Mouse (Mus musculus): ENCODE measurements around the gene Tyw3. TPM values are rescaled to one million over a fixed set of nuclear protein-coding genes. Genes with fewer than 3 reads are reported as not detected.

The Tyw3 gene
- 1.9 TPM for polyA plus RNA-seq (2014; fragmentation: Illumina TruSeq; extraction: RNeasy Lipid Tissue Mini Kit (QIAGEN cat#74804); ENCODE audit: low read depth, low replicate concordance)

GRCm38 (mm10) chr3:154596934-154597554 lies at the start of gene Tyw3:
Tyw3 (minus strand) TSS chr3:154597104.

DNA sequence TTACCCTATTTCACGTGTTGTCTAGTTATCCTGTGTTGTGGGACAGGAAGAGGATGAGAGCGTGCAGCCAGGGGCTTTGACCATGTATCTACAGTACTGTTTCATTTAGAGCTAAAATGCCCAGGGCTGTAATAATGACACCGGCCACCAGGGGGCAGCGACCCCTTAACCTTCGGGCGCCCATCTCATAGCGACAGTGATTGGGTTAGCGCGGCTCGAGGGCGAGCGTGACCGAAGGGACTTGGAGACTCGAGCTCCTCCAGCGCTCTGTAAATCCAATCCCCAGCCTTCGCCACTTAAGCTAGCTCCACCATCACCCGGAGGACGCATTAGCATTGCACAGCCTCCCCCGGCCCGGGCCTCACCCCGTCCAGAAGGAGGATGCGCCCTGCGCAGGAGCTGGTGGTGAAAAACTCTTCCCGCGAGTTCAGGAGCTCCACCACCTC lies 393 bp downstream of the Tyw3 start, which contains the start of gene Cryz:
TSS of gene Cryz (plus strand) at position 224 of the 446 bp plus-strand sequence.

Other genes with a start within 250 kb of the Tyw3 start
- 7.3 TPM for gene Cryz, start 393 bp downstream of the Tyw3 start, polyA plus RNA-seq (2014; fragmentation: Illumina TruSeq; extraction: RNeasy Lipid Tissue Mini Kit (QIAGEN cat#74804); ENCODE audit: low read depth, low replicate concordance)
- gene Erich3, start 66.8 kb upstream of the Tyw3 start, polyA plus RNA-seq (2014; fragmentation: Illumina TruSeq; extraction: RNeasy Lipid Tissue Mini Kit (QIAGEN cat#74804); ENCODE audit: low read depth, low replicate concordance), result 453 TPM

Measured in testis, adult 10 weeks (tissue).